Mouse (Mus musculus): Measurements from ENCODE around the gene Mcpt4. TPM values are rescaled to one million over a fixed set of nuclear protein-coding genes. Genes with fewer than 3 reads are reported as not detected.
"Not testable (repeated sequence)": the region's sequence is repeated elsewhere in the genome, so short reads cannot be mapped to it uniquely, and the experiment has no call there.

Gene Mcpt4
- polyA plus RNA-seq, 1 experiment from 2014 or later, result not detected

DNA sequence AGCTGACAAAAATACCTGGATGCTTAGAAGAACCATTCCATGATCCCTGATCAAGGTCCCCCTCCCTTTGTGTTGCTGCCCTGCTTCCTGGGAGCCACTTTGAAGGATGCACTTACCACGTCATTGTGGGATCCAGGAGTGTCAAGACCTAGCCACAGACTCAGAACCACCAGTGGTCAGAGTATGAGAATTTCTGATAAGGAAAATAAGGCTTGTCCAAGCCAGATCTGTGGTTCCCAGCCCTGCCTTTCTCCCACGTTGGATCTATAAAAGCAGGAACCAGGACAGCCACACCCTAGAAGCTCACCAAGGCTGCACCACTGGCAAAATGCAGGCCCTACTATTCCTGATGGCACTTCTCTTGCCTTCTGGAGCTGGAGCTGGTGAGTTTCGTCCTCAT is 44.4 kb downstream of the Mcpt4 start, which contains the start of gene Mcpt1:
Gene Mcpt1 (plus strand): TSS at position 301 of the 400 bp plus-strand sequence.
- not testable (repeated sequence) for H3K4me2 ChIP-seq (replicated peaks; ENCODE audit: low read depth, low read length); ATAC-seq (ENCODE audit: low FRiP score, low TSS enrichment); H3K27ac ChIP-seq (ENCODE audit: low read depth, low read length); H3K4me3 ChIP-seq (ENCODE audit: low read length); H3K4me1 ChIP-seq (ENCODE audit: control insufficient read depth, insufficient read depth, low read length); H3K9ac ChIP-seq (ENCODE audit: low read depth, low read length); H3K36me3 ChIP-seq (ENCODE audit: control insufficient read depth, insufficient read depth, low read length); H3K27me3 ChIP-seq (ENCODE audit: control insufficient read depth, insufficient read depth, low read length); H3K9me3 ChIP-seq (ENCODE audit: control insufficient read depth, low read length)
- 79% methylated on average over 3 of the region's 3 CpGs for WGBS

- no peak for ATAC-seq (ENCODE audit: low FRiP score, low TSS enrichment)
- WGBS, result 89% methylated on average over 2 of the region's 2 CpGs
- H3K36me3 ChIP-seq (ENCODE audit: control insufficient read depth, insufficient read depth, low read length), result no peaks in the 10 kb centered on the region
- H3K4me2 ChIP-seq (replicated peaks; ENCODE audit: low read depth, low read length), result no peak overlapping the region
- H3K9me3 ChIP-seq (ENCODE audit: control insufficient read depth, low read length), result no peaks in the 10 kb centered on the region
- H3K27me3 ChIP-seq (ENCODE audit: control insufficient read depth, insufficient read depth, low read length), result no peaks in the 10 kb centered on the region
- H3K4me3 ChIP-seq (ENCODE audit: low read length), result no peak overlapping the region
- no peak overlapping the region for H3K9ac ChIP-seq (ENCODE audit: low read depth, low read length)
- no peaks in the 10 kb centered on the region for H3K4me1 ChIP-seq (ENCODE audit: control insufficient read depth, insufficient read depth, low read length)
- H3K27ac ChIP-seq (ENCODE audit: low read depth, low read length), result no peak overlapping the region
Measured at GRCm38 (mm10) chr14:56013924-56014323, 48.2 kb downstream of the Mcpt4 start.

GRCm38 (mm10) chr14:56013147-56013546 is 49.0 kb downstream of the Mcpt4 start:
- Histone ChIP-seq H3K36me3 (ENCODE audit: control insufficient read depth, insufficient read depth, low read length) (no peaks in the 10 kb centered on the region), H3K4me3 (ENCODE audit: low read length) (no peak overlapping the region), H3K27me3 (ENCODE audit: control insufficient read depth, insufficient read depth, low read length) (no peaks in the 10 kb centered on the region), H3K4me1 (ENCODE audit: control insufficient read depth, insufficient read depth, low read length) (no peaks in the 10 kb centered on the region), H3K9ac (ENCODE audit: low read depth, low read length) (no peak overlapping the region), H3K27ac (ENCODE audit: low read depth, low read length) (no peak overlapping the region), H3K4me2 (replicated peaks; ENCODE audit: low read depth, low read length) (no peak overlapping the region), H3K9me3 (ENCODE audit: control insufficient read depth, low read length) (no peaks in the 10 kb centered on the region)
- ATAC-seq (ENCODE audit: low FRiP score, low TSS enrichment), result no peak
- 41% methylated on average over 3 of the region's 3 CpGs for WGBS

Small RNA genes within 50 kb of the gene (microRNA-seq; reads per million reads assigned to microRNA genes)
- gene Mir6949, result not detected

Other genes with a start within 250 kb of the Mcpt4 start
- 26.3 and 33.8 TPM in 2 replicates for gene Nfatc4, start 239.2 kb downstream of the Mcpt4 start, polyA plus RNA-seq (2014; fragmentation: Nextera tagmentation; extraction: Ambion mirVana)
- gene Nynrin, start 208.3 kb downstream of the Mcpt4 start, polyA plus RNA-seq (2014; fragmentation: Nextera tagmentation; extraction: Ambion mirVana), result 11.0 and 15.6 TPM in 2 replicates
- gene Cbln3, start 177.9 kb downstream of the Mcpt4 start, polyA plus RNA-seq (2014; fragmentation: Nextera tagmentation; extraction: Ambion mirVana), result 0.23 and 0.31 TPM in 2 replicates
- gene Khnyn, start 177.4 kb downstream of the Mcpt4 start, polyA plus RNA-seq (2014; fragmentation: Nextera tagmentation; extraction: Ambion mirVana), result 7.0 and 9.7 TPM in 2 replicates
- 61.3 and 64.7 TPM in 2 replicates for gene Sdr39u1, start 162.0 kb downstream of the Mcpt4 start, polyA plus RNA-seq (2014; fragmentation: Nextera tagmentation; extraction: Ambion mirVana)
- 0.30 and 1.1 TPM in 2 replicates for gene Cma1, start 117.6 kb downstream of the Mcpt4 start, polyA plus RNA-seq (2014; fragmentation: Nextera tagmentation; extraction: Ambion mirVana)
- gene Cma2, start 111.3 kb downstream of the Mcpt4 start, polyA plus RNA-seq (2014; fragmentation: Nextera tagmentation; extraction: Ambion mirVana), result not detected in 2 replicates
- gene Mcpt1, start 44.3 kb downstream of the Mcpt4 start, polyA plus RNA-seq (2014; fragmentation: Nextera tagmentation; extraction: Ambion mirVana), result not detected in 2 replicates
- gene Mcpt9, start 31.8 kb downstream of the Mcpt4 start, polyA plus RNA-seq (2014; fragmentation: Nextera tagmentation; extraction: Ambion mirVana), result not detected in 2 replicates
- not detected in 2 replicates for gene Mcpt2, start 20.3 kb downstream of the Mcpt4 start, polyA plus RNA-seq (2014; fragmentation: Nextera tagmentation; extraction: Ambion mirVana)
- gene Mcpt8, start 23.0 kb upstream of the Mcpt4 start, polyA plus RNA-seq (2014; fragmentation: Nextera tagmentation; extraction: Ambion mirVana), result 0.40 and 0.53 TPM in 2 replicates
- gene Ctsg, start 40.3 kb upstream of the Mcpt4 start, polyA plus RNA-seq (2014; fragmentation: Nextera tagmentation; extraction: Ambion mirVana), result not detected in 2 replicates
- not detected in 2 replicates for gene Gzme, start 58.3 kb upstream of the Mcpt4 start, polyA plus RNA-seq (2014; fragmentation: Nextera tagmentation; extraction: Ambion mirVana)
- gene Gzmd, start 70.3 kb upstream of the Mcpt4 start, polyA plus RNA-seq (2014; fragmentation: Nextera tagmentation; extraction: Ambion mirVana), result not detected in 2 replicates
- not detected in 2 replicates for gene Gzmg, start 97.3 kb upstream of the Mcpt4 start, polyA plus RNA-seq (2014; fragmentation: Nextera tagmentation; extraction: Ambion mirVana)
- gene Gzmn, start 112.3 kb upstream of the Mcpt4 start, polyA plus RNA-seq (2014; fragmentation: Nextera tagmentation; extraction: Ambion mirVana), result not detected in 2 replicates
- not detected in 2 replicates for gene Gzmf, start 149.1 kb upstream of the Mcpt4 start, polyA plus RNA-seq (2014; fragmentation: Nextera tagmentation; extraction: Ambion mirVana)
- not detected in 2 replicates for gene Gzmc, start 172.3 kb upstream of the Mcpt4 start, polyA plus RNA-seq (2014; fragmentation: Nextera tagmentation; extraction: Ambion mirVana)
- gene Gzmb, start 199.9 kb upstream of the Mcpt4 start, polyA plus RNA-seq (2014; fragmentation: Nextera tagmentation; extraction: Ambion mirVana), result 0.19 TPM in 1 of 2 replicates, not detected in the other

Measured in kidney, embryonic 14.5 days (tissue).